Mouse (Mus musculus) retina, postnatal 7 days (tissue): ENCODE measurements around the gene Pip4k2a.

Source experiments
- DNase-seq: peaks from one replicate; pipeline ENCODE4 v3.0.0-alpha.2; 2012; ENCODE audit warnings: low read depth, low spot score

Gene Pip4k2a

GRCm38 (mm10) chr2:18979675-18980074, 18.3 kb downstream of the Pip4k2a start:
- DNase-seq, result no peak

- no peak for DNase-seq
These were observed 18.9 kb downstream of the Pip4k2a start for GRCm38 (mm10) chr2:18979046-18979445.

GRCm38 (mm10) chr2:18977201-18977805, 20.6 kb downstream of the Pip4k2a start:
- DNase-seq, result no peak

- DNase-seq, result no peak
These were observed 21.8 kb downstream of the Pip4k2a start for GRCm38 (mm10) chr2:18976175-18976574.

- no peak for DNase-seq
These were observed 22.9 kb downstream of the Pip4k2a start for GRCm38 (mm10) chr2:18974882-18975645.

GRCm38 (mm10) chr2:18971564-18971963, 26.4 kb downstream of the Pip4k2a start:
- no peak for DNase-seq

- DNase-seq, result no peak
These were observed 27.5 kb downstream of the Pip4k2a start for GRCm38 (mm10) chr2:18970461-18970860.

- DNase-seq, result no peak
These were observed 28.8 kb downstream of the Pip4k2a start for GRCm38 (mm10) chr2:18969066-18969681.

- DNase-seq, result no peak
These were observed 30.4 kb downstream of the Pip4k2a start for GRCm38 (mm10) chr2:18967451-18968063.

GRCm38 (mm10) chr2:18966566-18966965, 31.4 kb downstream of the Pip4k2a start:
- no peak for DNase-seq

- DNase-seq, result no peak
These were observed 32.0 kb downstream of the Pip4k2a start for GRCm38 (mm10) chr2:18965950-18966349.

- no peak for DNase-seq
These were observed 32.8 kb downstream of the Pip4k2a start for GRCm38 (mm10) chr2:18965108-18965507.

GRCm38 (mm10) chr2:18963286-18964040, 34.5 kb downstream of the Pip4k2a start:
- no peak for DNase-seq

- no peak for DNase-seq
These were observed 35.4 kb downstream of the Pip4k2a start for GRCm38 (mm10) chr2:18962502-18962901.

GRCm38 (mm10) chr2:18960376-18960973, 37.5 kb downstream of the Pip4k2a start:
- DNase-seq, result no peak

GRCm38 (mm10) chr2:18959558-18959957, 38.4 kb downstream of the Pip4k2a start:
- no peak for DNase-seq

GRCm38 (mm10) chr2:18959008-18959407, 38.9 kb downstream of the Pip4k2a start:
- DNase-seq, result no peak

GRCm38 (mm10) chr2:18958501-18958900, 39.4 kb downstream of the Pip4k2a start:
- DNase-seq, result no peak

GRCm38 (mm10) chr2:18958044-18958443, 39.9 kb downstream of the Pip4k2a start:
- DNase-seq, result no peak

- no peak for DNase-seq
These were observed 40.5 kb downstream of the Pip4k2a start for GRCm38 (mm10) chr2:18957459-18957858.

GRCm38 (mm10) chr2:18956945-18957344, 41.0 kb downstream of the Pip4k2a start:
- no peak for DNase-seq
